Mouse (Mus musculus): Measurements from ENCODE around the gene Tgds.

The Tgds gene

GRCm38 (mm10) chr14:118132642-118132977, at the start of gene Tgds:
Gene Tgds, minus strand, starts transcription at chr14:118132755.
- DNase-seq: peak; percentile 100

GRCm38 (mm10) chr14:118180711-118181177, 48.2 kb upstream of the Tgds start:
- peak; percentile 95 for DNase-seq

DNA sequence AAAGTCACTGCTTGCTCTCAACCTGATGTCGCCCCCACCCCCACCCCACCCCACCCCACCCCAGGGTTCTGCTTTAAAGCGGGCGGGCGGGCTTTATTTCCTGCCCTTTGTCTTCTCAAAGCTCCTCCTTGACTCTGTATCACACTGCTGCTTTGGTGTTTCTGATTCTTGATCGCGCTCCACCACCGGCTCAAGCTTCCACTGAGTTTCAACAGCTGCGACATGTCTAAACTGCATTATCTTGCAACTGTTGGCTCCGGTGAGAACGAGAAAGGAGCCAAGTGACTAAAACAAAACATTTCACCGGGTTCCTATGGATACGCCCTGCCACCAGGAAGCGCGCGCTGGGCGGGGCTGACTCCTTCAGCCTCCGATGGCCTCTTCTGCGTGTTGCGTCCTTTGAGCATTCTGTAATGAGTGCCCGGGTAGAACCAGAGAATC, 47.6 kb upstream of the Tgds start:
- peak; percentile 98 for DNase-seq

- DNase-seq: no peak
Measured at GRCm38 (mm10) chr14:118179701-118180100, 47.1 kb upstream of the Tgds start.

- no peak for DNase-seq
Measured at GRCm38 (mm10) chr14:118179251-118179650, 46.7 kb upstream of the Tgds start.

GRCm38 (mm10) chr14:118175694-118176085, 43.1 kb upstream of the Tgds start:
- DNase-seq: peak; percentile 77

DNA sequence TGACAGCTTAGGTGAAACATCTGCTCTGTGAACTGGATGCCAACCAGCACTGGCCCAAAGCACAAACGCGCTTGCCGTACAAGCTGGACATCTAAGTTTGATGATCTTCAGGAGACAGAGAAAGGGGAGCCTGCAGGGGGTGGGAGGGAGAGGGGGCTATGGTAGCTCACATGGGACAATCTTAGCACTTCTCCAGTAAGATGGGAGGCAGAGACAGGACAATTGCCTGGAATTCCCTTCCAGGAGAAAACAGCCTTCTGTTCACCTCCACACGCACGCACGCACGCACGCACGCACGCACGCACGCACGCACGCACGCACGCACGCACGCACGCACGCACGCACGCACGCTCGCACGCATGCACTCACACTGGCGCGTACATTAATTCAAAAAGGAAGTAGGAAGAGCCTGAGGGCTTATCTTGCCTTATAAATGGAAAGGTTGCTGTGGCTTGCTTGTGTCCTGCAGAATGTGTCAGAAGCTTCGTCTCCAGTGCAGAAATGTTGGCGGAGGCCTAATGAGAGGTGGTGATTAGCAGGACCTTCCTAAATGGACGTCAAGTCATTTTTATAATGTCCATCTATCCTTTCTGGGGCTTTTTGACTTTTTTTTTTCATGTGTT, 42.6 kb upstream of the Tgds start:
- peak; percentile 45 for DNase-seq

DNA sequence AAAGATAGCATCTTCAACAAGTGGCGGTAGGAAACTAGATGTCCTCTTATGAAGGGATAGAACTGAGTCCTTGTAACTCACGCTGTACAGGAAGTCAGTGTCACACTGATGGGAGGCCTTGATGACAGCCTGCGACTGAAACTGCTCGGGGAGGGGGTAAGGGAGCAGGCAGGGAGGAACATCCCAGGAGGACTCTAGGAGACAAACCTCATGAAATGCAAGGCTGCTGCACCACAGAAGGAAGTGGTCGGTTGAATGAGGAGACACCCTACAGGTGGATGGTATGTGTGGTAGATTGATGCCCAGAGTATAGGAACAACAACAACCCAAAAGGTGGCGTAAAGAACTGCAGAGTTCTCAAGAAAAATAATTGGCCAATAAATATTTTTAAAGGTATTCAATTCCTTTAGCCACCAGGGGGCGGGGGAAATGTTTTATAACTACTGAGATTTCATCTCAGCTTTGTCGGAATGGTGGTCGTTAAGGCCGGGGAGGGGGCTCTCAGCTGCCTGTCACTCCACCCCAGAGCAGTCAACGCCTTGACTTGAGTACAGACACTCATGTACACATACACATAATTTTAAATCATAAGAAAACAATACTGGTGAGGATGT, 41.1 kb upstream of the Tgds start:
- DNase-seq: peak; percentile 55

GRCm38 (mm10) chr14:118168776-118169175, 36.2 kb upstream of the Tgds start:
- DNase-seq: no peak

DNA sequence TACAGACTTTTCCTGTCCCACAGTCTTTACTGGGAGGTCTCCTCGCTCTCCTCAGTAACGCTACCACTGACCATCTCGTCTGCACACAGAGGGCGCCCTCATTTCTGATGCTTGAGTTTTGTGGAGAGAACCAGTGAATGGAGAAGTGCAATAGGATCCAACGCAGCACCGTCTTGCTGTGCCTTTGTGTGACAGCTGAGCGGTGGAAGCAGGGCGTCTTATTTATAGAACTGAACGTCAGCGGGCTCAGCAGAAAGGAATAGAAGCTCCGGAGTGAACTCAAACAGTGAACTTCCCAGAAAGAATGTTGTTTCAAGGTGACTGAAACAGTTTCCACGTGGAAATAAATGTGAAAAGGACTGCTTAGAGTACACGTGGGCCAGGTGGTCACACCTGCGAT, 30.1 kb upstream of the Tgds start:
- peak; percentile 87 for DNase-seq

- DNase-seq: peak; percentile 11
Measured at GRCm38 (mm10) chr14:118161751-118162150, 29.2 kb upstream of the Tgds start.

DNA sequence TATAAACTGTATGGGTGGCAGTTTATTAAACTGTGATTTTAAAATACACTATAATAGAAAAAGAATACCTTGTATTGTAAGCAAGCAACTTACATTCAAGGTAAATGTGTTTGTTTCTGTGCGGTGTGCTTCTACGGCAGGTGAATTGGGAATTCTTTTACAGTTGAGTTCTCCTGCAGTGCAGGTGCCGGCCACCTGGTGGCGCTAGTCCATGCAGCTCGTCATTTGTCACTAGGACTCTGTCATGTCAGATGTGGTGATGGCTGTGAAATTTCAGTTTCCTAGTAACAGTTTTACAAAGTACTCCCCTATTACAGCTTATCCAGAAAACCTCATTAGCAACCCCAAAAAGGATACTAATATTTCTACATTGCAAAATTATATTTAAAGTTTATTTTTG, 24.6 kb upstream of the Tgds start:
- peak; percentile 73 for DNase-seq

DNA sequence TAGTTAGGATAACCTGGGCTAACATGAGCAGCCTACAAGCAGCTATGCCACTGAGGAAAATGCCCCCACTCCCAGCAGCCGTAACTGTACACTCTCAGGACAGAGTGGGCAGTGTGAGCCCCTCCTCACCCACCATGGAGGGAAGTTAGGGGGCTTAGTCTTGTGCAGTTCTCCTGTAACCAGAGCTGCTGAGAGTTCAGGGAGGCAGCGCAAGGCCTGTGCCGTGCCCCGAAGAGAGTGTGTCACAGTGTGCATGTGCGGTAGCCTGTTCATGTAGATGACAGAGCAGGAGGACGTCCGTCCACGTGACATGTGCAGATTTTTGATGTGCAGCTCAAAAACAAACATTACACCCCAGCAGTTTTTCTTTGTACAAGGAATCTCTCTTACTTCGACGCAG, 24.2 kb upstream of the Tgds start:
- peak; percentile 79 for DNase-seq

- DNase-seq: peak; percentile 64
Measured at GRCm38 (mm10) chr14:118156056-118156455, 23.5 kb upstream of the Tgds start.

DNA sequence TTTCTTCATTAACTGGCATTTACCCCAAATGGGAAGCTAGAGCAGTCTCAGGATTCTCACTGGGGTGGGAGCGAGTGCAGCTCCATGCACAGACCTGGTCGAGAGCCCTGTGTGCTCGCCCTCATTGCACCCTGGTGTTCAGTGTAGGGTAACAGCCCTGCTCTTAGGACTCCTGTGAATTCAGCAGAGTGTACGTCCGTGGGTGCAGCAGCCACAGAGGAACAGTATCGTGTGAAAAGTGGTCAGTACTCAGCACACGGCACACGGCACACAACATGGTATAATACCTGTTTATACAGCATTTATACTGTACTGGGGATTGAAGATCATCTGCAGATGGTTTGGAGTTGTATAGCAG, 19.7 kb upstream of the Tgds start:
- DNase-seq: peak; percentile 68

GRCm38 (mm10) chr14:118151651-118152293, 19.2 kb upstream of the Tgds start:
- peak; percentile 94 for DNase-seq

GRCm38 (mm10) chr14:118150656-118151551, 18.3 kb upstream of the Tgds start:
- DNase-seq: peak; percentile 70

DNA sequence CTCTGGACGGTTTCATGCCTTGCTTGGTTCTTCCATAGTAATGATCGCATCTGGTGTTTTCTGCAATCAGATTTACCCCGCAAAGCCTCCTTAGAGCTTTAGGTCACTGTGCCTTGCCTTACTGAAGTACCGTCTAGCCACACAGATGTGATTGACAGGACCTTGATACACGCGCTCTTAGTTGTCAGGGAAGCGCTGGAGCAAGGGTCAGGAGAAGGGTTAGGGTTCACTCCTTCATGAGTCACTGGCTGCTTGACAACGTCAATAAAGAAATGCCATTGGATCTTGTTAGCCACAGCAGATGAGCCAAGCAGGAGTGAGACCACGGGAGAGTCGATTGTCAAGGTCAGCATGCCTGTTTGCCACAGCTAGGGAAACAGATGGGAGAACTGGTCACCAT, 16.0 kb upstream of the Tgds start:
- no peak for DNase-seq

DNA sequence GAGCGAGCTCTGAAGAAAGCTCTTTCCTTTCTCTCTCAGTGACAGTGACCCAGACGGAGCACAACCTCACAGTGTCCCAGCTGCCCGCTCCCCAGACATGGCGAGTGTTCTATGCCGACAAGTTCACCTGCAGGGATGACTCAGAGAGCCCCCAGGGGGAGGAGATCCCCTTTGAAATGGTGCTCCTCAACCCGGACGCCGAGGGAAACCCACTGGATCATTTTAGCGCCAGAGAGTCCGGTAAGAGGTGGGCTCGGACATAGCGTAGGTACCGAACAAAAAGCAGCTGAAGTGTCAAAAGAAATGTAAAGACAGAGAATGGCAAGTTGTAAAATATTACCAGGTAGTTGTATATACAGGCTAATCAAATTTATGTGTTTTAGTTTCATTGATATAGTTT, 15.5 kb upstream of the Tgds start:
- peak; percentile 73 for DNase-seq

DNA sequence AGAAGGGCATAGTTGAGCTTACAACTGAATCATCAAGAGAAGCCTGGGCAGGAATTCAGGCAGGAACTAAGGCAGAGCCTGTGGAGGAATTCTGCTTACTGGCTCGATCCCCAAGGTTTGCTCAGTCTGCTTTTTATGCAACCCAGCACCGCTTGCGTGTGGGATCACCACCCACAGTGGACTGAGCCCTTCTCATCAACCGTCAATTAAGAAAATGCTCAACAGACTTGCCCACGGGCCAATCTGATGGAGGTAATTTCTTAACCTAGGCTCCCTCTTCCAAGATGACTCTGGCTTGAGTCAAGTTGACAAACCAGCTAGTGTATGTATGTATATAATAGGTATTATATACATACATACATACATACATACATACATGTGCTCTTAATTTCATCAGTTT, 9.7 kb upstream of the Tgds start:
- DNase-seq: peak; percentile 53

GRCm38 (mm10) chr14:118137487-118137886, 4.9 kb upstream of the Tgds start:
- no peak for DNase-seq

DNA sequence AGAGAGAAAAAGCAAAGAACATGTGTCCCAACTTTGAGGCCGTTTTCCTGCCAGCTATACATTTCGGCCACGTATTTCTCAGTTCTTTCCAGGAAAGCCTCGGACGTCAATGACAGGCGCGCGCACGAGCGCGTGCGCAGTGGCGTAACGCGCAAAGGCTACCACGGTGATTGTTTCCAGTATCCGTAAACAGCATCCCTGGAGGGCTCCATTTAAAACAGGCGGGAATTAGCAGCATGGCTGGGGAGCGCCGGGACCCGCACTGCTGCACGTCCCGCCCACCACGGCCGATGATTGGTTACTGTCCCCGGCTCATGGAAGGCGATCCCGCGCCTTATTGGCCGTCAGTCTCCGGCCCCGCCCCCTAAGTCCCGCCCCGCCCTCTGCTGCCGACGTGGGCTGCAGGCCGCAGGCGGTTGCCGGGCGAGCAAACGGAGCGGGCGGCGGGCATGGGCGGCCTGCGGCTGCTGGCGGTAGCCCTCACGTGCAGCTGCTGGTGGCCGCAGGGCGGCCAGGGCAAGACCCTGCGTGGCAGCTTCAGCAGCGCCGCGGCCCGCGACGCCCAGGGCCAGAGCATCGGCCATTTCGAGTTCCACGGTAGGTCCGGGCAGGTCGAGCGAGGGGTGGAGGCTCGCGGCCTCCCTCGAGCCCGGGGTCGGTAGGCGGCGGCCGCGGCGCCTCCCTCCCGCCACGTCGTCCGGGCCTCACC, 4.3 kb upstream of the Tgds start, which contains the start of gene Gpr180:
Gene Gpr180 (plus strand): TSS at position 415 of the 709 bp plus-strand sequence.
- peak; percentile 100 for DNase-seq
